Mouse (Mus musculus) embryonic facial prominence, embryonic 14.5 days (tissue): ENCODE data around the gene Cntd1. TPM values are rescaled to one million over a fixed set of nuclear protein-coding genes. Genes with fewer than 3 reads are reported as not detected.

Experiments used
- ATAC-seq: fragments of 200-750 bp; cut with Nextera tagmentation; 2 replicates; pipeline ENCODE4 v1.8.0; 2017; ENCODE audit warnings: low read depth, moderate number of reproducible peaks, moderate TSS enrichment
- DNase-seq: peaks from one replicate; pipeline ENCODE4 v3.0.0-alpha.2; 2015; ENCODE audit warnings: low spot score
- H3K27ac ChIP-seq: fragments of 300-500 bp; sonication (generic); replicated peaks from 2 replicates; pipeline ENCODE4 v1.5.1; 2014; ENCODE audit warnings: low read depth, mild to moderate bottlenecking, low read length, moderate library complexity
- H3K27me3 ChIP-seq: fragments of 300-500 bp; sonication (generic); replicated peaks from 2 replicates; pipeline ENCODE4 v1.6.1; 2014; ENCODE audit warnings: low read length; ENCODE audit not compliant: control insufficient read depth, insufficient read depth
- H3K36me3 ChIP-seq: fragments of 300-500 bp; sonication (generic); 2 replicates; pipeline ENCODE4 v1.6.1; 2014; ENCODE audit warnings: low read length, mixed read lengths; ENCODE audit not compliant: control insufficient read depth, insufficient read depth
- H3K4me1 ChIP-seq: fragments of 300-500 bp; sonication (generic); 2 replicates; pipeline ENCODE4 v1.6.1; 2014; ENCODE audit warnings: antibody characterized with exemption, low read length; ENCODE audit not compliant: control insufficient read depth, insufficient read depth
- H3K4me2 ChIP-seq: fragments of 300-500 bp; sonication (generic); 2 replicates; pipeline ENCODE4 v1.6.1; 2014; ENCODE audit warnings: low read depth, mild to moderate bottlenecking, low read length, moderate library complexity, mixed read lengths
- H3K4me3 ChIP-seq: fragments of 300-500 bp; sonication (generic); 2 replicates; pipeline ENCODE4 v1.5.1; 2014; ENCODE audit warnings: low read depth, mild to moderate bottlenecking, low read length
- H3K9ac ChIP-seq: fragments of 300-500 bp; sonication (generic); 2 replicates; pipeline ENCODE4 v1.6.1; 2014; ENCODE audit warnings: low read depth, mild to moderate bottlenecking, low read length, moderate library complexity, mixed read lengths
- H3K9me3 ChIP-seq: fragments of 300-500 bp; sonication (generic); 2 replicates; pipeline ENCODE4 v1.6.1; 2016; ENCODE audit warnings: low read length; ENCODE audit not compliant: control insufficient read depth
- WGBS: fragments of 180-500 bp; shearing (Covaris S2); extraction: QIAGEN DNeasy Blood & Tissue Kit; methylation state at CpG from one replicate; pipeline ENCODE4 v1.1.7; 2014; 5-methylcytosine and 5-hydroxymethylcytosine counted together
- polyA plus RNA-seq: library from polyadenylated mRNA; unstranded; fragments of >200 nt; fragmentation: Nextera tagmentation; extraction: Ambion mirVana; gene quantifications from 2 replicates; pipeline ENCODE4 v1.2.1, GENCODE M21; 2014

Gene Cntd1
- polyA plus RNA-seq, 1 experiment from 2014 or later: 0.90 TPM

GRCm38 (mm10) chr11:101260826-101261380, 17.9 kb upstream of the Cntd1 start:
- under 1% methylated on average over 22 of the region's 30 CpGs for WGBS
- ATAC-seq (peak; percentile 52; the same call in 1 of the 2 replicates), DNase-seq (no peak)
- Histone ChIP-seq H3K27me3 (peaks cover 43% of the 10 kb centered on the region), H3K4me2 (peak overlapping the region; percentile 95), H3K4me1 (peaks cover 38% of the 10 kb centered on the region), H3K9ac (peak overlapping the region; percentile 70), H3K36me3 (0 out of 2 replicates have a peak, but pooled peaks cover 12% of the 10 kb centered on the region), H3K9me3 (no peaks in the 10 kb centered on the region), H3K4me3 (peak overlapping the region; percentile 61), H3K27ac (peak overlapping the region; percentile 70)

GRCm38 (mm10) chr11:101262272-101262967, 16.4 kb upstream of the Cntd1 start:
- Histone ChIP-seq H3K27me3 (peaks cover 45% of the 10 kb centered on the region), H3K4me2 (peak overlapping the region; percentile 95), H3K9ac (peak overlapping the region; percentile 45; the same call in 1 of the 2 replicates), H3K9me3 (no peaks in the 10 kb centered on the region), H3K27ac (no peak overlapping the region), H3K36me3 (0 out of 2 replicates have a peak, but pooled peaks cover 5% of the 10 kb centered on the region), H3K4me1 (peaks cover 38% of the 10 kb centered on the region), H3K4me3 (peak overlapping the region; percentile 61)
- 4% methylated on average over 24 of the region's 24 CpGs for WGBS
- DNase-seq (no peak), ATAC-seq (no peak)

DNA sequence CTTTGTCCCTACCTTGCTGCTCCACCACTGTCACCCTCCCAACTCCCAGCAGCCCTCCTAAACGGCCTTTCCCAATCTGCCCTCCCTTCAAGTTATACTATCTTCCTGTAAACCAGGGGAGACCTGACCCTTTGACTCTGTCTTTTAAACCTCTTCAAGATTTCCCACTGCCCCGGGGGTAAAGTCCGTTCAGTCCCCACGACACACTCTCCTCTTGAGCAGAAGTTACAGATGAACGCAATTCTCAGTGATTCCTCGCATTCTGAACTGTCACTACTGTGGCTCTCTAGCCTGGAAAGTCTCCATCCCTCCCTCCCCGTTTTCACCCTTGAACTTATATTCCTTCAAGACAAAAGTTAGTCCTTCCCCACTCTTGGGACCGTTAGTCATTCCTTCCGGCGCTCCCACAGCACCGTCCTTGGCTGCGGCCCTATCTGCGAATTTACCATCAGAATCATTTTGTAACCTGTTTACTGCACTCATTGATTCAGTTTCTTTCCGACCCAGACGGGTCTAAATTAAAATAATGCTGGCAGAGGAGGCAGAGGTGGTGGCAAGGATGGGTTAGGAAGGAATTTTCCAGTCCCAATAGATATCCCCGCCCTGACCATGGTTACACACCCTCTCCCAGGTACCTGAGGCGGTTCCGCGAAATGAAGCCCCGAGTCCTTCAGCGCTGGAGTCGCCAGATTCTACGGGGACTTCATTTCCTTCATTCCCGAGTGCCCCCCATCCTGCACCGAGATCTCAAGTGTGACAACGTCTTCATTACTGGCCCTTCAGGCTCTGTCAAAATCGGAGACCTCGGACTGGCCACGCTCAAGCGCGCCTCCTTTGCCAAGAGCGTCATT, 15.4 kb upstream of the Cntd1 start:
- H3K4me1 ChIP-seq: peaks cover 38% of the 10 kb centered on the region
- no peak overlapping the region for H3K9ac ChIP-seq
- H3K36me3 ChIP-seq: no peaks in the 10 kb centered on the region
- no peak overlapping the region for H3K27ac ChIP-seq
- DNase-seq (no peak), ATAC-seq (no peak)
- WGBS: 9% methylated on average over 32 of the region's 32 CpGs
- peaks cover 45% of the 10 kb centered on the region for H3K27me3 ChIP-seq
- peak overlapping the region; percentile 95 for H3K4me2 ChIP-seq
- no peaks in the 10 kb centered on the region for H3K9me3 ChIP-seq
- peak overlapping the region; percentile 61 for H3K4me3 ChIP-seq

DNA sequence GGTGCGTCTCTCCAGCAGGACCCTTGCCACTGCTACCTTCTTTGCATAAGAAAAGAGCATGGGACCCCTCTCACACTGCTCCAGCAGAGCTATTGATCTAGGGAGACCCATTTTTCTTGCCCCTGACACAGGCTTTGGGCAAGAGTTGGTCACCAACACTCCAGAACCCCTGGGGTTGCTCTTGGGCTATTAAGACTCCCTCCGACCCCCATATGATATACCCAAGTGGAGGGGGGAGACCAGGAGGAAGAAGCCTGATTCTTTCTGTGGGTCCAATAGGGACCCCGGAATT, 14.9 kb upstream of the Cntd1 start:
- peaks cover 45% of the 10 kb centered on the region for H3K27me3 ChIP-seq
- no peaks in the 10 kb centered on the region for H3K36me3 ChIP-seq
- 0 out of 2 replicates have a peak overlapping the region, but pooled peaks have one; percentile 1 for H3K4me3 ChIP-seq
- no peak overlapping the region for H3K9ac ChIP-seq
- H3K27ac ChIP-seq: no peak overlapping the region
- 15% methylated on average over 3 of the region's 3 CpGs for WGBS
- no peaks in the 10 kb centered on the region for H3K9me3 ChIP-seq
- ATAC-seq: no peak
- no peak overlapping the region for H3K4me2 ChIP-seq
- DNase-seq: no peak
- peaks cover 38% of the 10 kb centered on the region for H3K4me1 ChIP-seq

GRCm38 (mm10) chr11:101264954-101265471, 13.8 kb upstream of the Cntd1 start:
- H3K4me2 ChIP-seq: peak overlapping the region; percentile 63
- no peak overlapping the region for H3K27ac ChIP-seq
- no peaks in the 10 kb centered on the region for H3K36me3 ChIP-seq
- H3K4me3 ChIP-seq: peak overlapping the region; percentile 38
- ATAC-seq: no peak
- WGBS: 7% methylated on average over 17 of the region's 31 CpGs
- peaks cover 28% of the 10 kb centered on the region for H3K4me1 ChIP-seq
- DNase-seq: no peak
- no peaks in the 10 kb centered on the region for H3K9me3 ChIP-seq
- peak overlapping the region; percentile 51 for H3K9ac ChIP-seq
- H3K27me3 ChIP-seq: peaks cover 52% of the 10 kb centered on the region

- H3K4me2 ChIP-seq: peak overlapping the region; percentile 63
- H3K9ac ChIP-seq: 0 out of 2 replicates have a peak overlapping the region, but pooled peaks have one; percentile 51
- no peak for DNase-seq
- 22% methylated on average over 6 of the region's 6 CpGs for WGBS
- H3K4me3 ChIP-seq: peak overlapping the region; percentile 38; the same call in 1 of the 2 replicates
- peaks cover 53% of the 10 kb centered on the region for H3K27me3 ChIP-seq
- H3K27ac ChIP-seq: no peak overlapping the region
- no peaks in the 10 kb centered on the region for H3K36me3 ChIP-seq
- no peak for ATAC-seq
- peaks cover 24% of the 10 kb centered on the region for H3K4me1 ChIP-seq
- no peaks in the 10 kb centered on the region for H3K9me3 ChIP-seq
Measured at GRCm38 (mm10) chr11:101265906-101266305, 12.9 kb upstream of the Cntd1 start.

DNA sequence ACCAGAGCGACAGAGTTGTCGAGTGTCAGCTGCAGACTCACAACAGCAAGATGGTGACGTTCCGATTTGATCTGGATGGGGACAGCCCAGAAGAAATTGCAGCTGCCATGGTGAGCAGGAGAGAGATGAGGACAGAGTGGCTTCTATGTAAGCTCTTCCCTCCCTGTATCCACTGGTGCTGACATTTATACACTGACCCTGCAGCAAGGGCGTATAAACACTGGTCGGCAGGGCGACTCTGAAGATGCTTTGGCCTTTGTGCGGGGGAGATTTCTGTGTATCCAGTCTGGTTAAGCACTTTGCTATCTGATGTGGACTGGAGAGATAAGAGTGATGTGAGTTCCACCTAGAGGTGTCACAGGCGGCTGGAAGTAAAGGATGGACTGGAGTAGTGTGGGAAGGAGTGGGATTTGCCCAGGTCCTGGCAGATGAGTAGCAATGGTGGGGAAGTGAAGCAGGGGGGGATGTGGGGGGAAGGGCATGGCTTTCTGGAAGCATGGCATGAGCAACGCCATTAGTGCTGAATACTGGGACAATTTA, 9.2 kb upstream of the Cntd1 start:
- Histone ChIP-seq H3K4me2 (no peak overlapping the region), H3K4me3 (no peak overlapping the region), H3K27me3 (peaks cover 20% of the 10 kb centered on the region), H3K36me3 (no peaks in the 10 kb centered on the region), H3K27ac (no peak overlapping the region), H3K9me3 (no peaks in the 10 kb centered on the region), H3K4me1 (peaks cover 7% of the 10 kb centered on the region), H3K9ac (no peak overlapping the region)
- no peak for ATAC-seq
- 31% methylated on average over 10 of the region's 10 CpGs for WGBS
- DNase-seq: no peak

GRCm38 (mm10) chr11:101272446-101272845, 6.4 kb upstream of the Cntd1 start:
- Histone ChIP-seq H3K36me3 (peaks cover 6% of the 10 kb centered on the region; the same call in 1 of the 2 replicates), H3K27ac (no peak overlapping the region), H3K9me3 (no peaks in the 10 kb centered on the region), H3K4me2 (no peak overlapping the region), H3K4me3 (no peak overlapping the region), H3K9ac (no peak overlapping the region), H3K4me1 (peaks cover 7% of the 10 kb centered on the region), H3K27me3 (0 out of 2 replicates have a peak, but pooled peaks cover 9% of the 10 kb centered on the region)
- DNase-seq (no peak), ATAC-seq (no peak)
- WGBS: 85% methylated on average over 3 of the region's 3 CpGs
